Mouse (Mus musculus) liver (tissue): ENCODE results near the gene Tmem231.

Source experiments
- DNase-seq: peaks from one replicate; pipeline ENCODE4 v3.0.0-alpha.2; 2020; ENCODE audit warnings: mixed read lengths

Tmem231 gene

GRCm38 (mm10) chr8:111933348-111934076 lies at the start of gene Tmem231:
TSS of gene Tmem231 (minus strand) at chr8:111933881.
- DNase-seq: peak; percentile 95

GRCm38 (mm10) chr8:111982116-111982515 lies 48.4 kb upstream of the Tmem231 start:
- no peak for DNase-seq

- no peak for DNase-seq
These were observed 44.5 kb upstream of the Tmem231 start for GRCm38 (mm10) chr8:111978147-111978546.

GRCm38 (mm10) chr8:111976326-111976725 lies 42.6 kb upstream of the Tmem231 start:
- no peak for DNase-seq

GRCm38 (mm10) chr8:111975706-111976105 lies 42.0 kb upstream of the Tmem231 start:
- DNase-seq: no peak

- DNase-seq: no peak
These were observed 40.5 kb upstream of the Tmem231 start for GRCm38 (mm10) chr8:111974138-111974537.

GRCm38 (mm10) chr8:111968991-111969390 lies 35.3 kb upstream of the Tmem231 start:
- DNase-seq: no peak

- no peak for DNase-seq
These were observed 34.9 kb upstream of the Tmem231 start for GRCm38 (mm10) chr8:111968541-111968940.

- peak; percentile 23 for DNase-seq
These were observed 33.7 kb upstream of the Tmem231 start for GRCm38 (mm10) chr8:111967246-111967870.

GRCm38 (mm10) chr8:111964849-111965561 lies 31.3 kb upstream of the Tmem231 start:
- no peak for DNase-seq

GRCm38 (mm10) chr8:111964351-111964750 lies 30.7 kb upstream of the Tmem231 start:
- DNase-seq: no peak

- no peak for DNase-seq
These were observed 29.9 kb upstream of the Tmem231 start for GRCm38 (mm10) chr8:111963546-111963945.

- DNase-seq: no peak
These were observed 29.4 kb upstream of the Tmem231 start for GRCm38 (mm10) chr8:111963091-111963490.

- DNase-seq: no peak
These were observed 28.9 kb upstream of the Tmem231 start for GRCm38 (mm10) chr8:111962589-111962988.

- no peak for DNase-seq
These were observed 27.6 kb upstream of the Tmem231 start for GRCm38 (mm10) chr8:111961330-111961729.

GRCm38 (mm10) chr8:111960591-111961321 lies 27.1 kb upstream of the Tmem231 start:
- DNase-seq: no peak

- no peak for DNase-seq
These were observed 23.6 kb upstream of the Tmem231 start for GRCm38 (mm10) chr8:111957231-111957630.

GRCm38 (mm10) chr8:111955879-111956278 lies 22.2 kb upstream of the Tmem231 start:
- no peak for DNase-seq

GRCm38 (mm10) chr8:111954844-111955594 lies 21.3 kb upstream of the Tmem231 start:
- no peak for DNase-seq

GRCm38 (mm10) chr8:111951936-111952335 lies 18.3 kb upstream of the Tmem231 start:
- DNase-seq: no peak

GRCm38 (mm10) chr8:111951317-111951716 lies 17.6 kb upstream of the Tmem231 start:
- no peak for DNase-seq

GRCm38 (mm10) chr8:111950846-111951245 lies 17.2 kb upstream of the Tmem231 start:
- no peak for DNase-seq
